Mouse (Mus musculus) gastrocnemius, adult 8-10 months (tissue): ENCODE data around the gene Ppp1r9b. TPM values are rescaled to one million over a fixed set of nuclear protein-coding genes. Genes with fewer than 3 reads are reported as not detected.

ENCODE experiments used
- DNase-seq, 2 experiments: peaks; one replicate each; pipeline ENCODE4 v3.0.0; 2022; ENCODE audit warnings: low spot score in 2 of 2
- total RNA-seq, 4 experiments: library from RNA; stranded (reverse); gene quantifications; 2 replicates each; pipeline ENCODE4 v1.2.4; 2022

Ppp1r9b gene
- total RNA-seq, 4 experiments from 2014 or later: 15.8 to 23.9 (median 19.4) TPM

DNA sequence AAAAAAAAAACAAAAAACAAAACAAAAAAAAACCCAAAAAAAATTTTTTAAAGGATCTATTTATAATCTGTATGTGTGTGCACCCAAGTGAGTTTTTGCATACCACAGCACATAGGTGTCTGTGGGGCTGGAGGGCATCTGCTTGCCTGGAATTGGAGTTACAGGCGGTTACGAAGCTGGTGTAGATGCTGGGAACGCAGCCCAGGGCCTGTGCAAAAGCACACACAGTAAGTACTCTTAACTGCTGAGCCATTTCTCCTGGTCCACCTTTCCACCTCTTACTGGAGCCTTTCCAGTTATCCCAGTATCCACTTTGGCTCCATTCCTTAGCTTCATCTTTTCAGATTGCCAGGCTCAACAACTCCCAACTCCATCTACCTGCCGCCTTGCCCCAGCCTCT is 52.2 kb downstream of the Ppp1r9b start:
- no peak for DNase-seq

DNA sequence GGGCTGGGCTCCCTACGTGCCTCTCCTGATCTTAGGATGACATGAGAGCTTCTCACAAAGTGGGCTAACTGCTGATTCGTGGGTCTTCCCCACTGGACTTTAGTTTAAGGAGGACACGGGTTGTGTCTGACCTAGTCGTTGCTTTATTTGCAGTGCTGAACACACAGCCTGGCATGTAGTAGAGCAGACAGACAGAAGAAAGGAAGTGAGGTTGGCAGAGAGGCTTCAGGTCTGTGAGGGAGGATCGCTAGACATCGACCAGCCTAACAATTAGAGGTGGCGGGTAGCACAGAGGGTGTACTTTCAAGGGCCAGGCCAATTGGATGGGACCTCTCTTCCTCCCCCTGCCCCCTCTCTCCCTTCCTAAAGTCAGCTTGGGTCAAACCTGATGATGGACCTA is 52.8 kb downstream of the Ppp1r9b start:
- DNase-seq: no peak

DNA sequence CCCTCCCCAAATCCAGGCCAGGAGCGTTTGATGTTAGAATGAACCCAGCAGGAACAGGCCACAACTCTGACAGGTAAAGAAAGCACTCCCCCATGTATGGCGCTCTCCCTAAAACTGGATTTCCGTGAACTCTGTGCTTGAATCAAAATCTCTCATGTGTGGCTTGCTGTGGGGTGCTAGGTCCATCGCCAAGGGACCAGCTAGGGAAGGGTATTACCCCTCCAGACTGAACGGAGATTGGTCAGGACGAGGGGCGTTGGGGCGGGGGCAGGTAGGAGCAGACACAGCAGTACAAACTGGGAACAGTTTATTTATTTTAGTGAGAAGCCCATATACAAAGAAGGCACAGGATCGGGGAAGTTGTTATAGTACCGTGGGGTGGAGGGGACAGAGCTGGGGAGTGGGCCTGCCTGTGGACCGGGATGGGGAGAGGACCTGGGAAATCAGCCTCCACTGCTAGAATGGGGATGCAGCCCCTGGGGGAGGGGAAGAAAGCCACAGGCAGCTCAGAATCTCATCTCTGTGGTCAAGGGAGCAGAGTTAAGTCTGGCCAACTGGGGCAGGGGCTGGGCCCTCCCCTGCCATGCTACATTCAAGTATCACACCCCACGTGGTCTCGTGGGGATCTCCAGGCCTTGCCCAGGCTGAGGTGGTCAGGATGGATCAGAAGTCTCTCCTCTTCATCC is 53.5 kb downstream of the Ppp1r9b start:
- DNase-seq: no peak

DNA sequence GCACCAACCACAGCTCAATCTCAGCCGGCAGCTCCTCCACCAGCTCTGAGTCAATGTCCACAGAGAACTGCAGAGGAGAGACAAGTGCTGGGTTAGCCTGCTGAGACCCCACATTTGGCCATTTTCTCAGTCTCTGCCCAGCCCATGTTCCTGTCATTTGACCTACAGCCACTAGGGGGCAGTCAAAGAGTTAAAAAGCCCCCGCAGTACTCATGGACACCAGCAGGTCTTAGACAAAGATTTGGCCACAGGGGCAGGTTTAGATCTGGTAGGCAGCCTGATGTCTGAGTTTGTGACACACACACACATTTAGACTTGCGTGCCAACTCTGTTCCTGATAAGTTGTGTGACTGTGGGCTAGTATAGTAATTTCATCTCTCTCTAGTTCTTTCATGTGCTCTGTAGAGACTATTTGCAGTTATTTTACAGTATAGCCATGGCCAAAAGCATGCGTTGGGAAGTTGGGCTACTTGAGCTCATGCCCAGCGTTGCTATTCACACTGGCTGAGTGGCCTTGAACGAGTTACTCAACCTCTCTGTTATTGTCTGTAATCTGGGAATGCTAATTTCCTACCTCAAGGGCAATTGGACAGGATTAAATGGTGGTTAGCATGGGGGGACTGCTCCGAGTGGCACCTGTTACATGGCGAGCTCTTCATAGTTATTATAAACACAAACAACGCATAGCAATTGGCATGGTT is 56.3 kb downstream of the Ppp1r9b start:
- peak in 1 of 2 experiments; percentile 36 for DNase-seq

DNA sequence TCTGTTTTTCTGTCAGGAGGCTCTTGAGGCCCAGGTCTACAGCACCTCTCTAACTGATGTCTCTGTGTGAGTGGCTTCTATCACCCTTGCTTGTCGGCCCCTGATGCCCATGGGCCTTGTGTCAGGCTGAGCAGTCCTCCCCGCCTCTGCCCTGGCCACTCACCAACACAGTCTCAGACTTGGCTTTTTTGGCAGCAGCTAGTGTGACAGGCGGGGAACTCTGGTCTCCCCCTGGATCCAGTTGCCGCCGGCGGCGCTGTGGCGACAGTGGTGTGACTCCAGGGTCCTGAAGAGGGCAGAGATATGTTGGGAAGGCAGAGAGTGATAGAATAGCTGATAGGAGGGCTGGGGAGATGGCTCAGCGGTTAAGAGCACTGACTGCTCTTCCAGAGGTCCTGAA is 62.2 kb downstream of the Ppp1r9b start:
- DNase-seq: no peak

Other genes with a start within 250 kb of the Ppp1r9b start
- gene Cdc34b, start 249.3 kb upstream of the Ppp1r9b start, total RNA-seq: 1 to 10 TPM in 3 of 4 experiments, under 1 TPM in 1; 0.63 to 1.6 (median 1.1) TPM
- not detected for gene Tmem92, start 208.3 kb upstream of the Ppp1r9b start, total RNA-seq
- gene Col1a1, start 54.8 kb upstream of the Ppp1r9b start, total RNA-seq: 10 to 100 TPM; 30.9 to 90.6 (median 45.9) TPM
- not detected for gene Hils1, start 23.4 kb upstream of the Ppp1r9b start, total RNA-seq
- gene Sgca, start 14.7 kb upstream of the Ppp1r9b start, total RNA-seq: 100 to 1,000 TPM; 272 to 306 (median 288) TPM
- under 1 TPM; 0.24 to 0.62 (median 0.45) TPM for gene Samd14, start 18.8 kb downstream of the Ppp1r9b start, total RNA-seq
- 100 to 1,000 TPM; 484 to 519 (median 495) TPM for gene Pdk2, start 50.3 kb downstream of the Ppp1r9b start, total RNA-seq
- gene Itga3, start 85.8 kb downstream of the Ppp1r9b start, total RNA-seq: 1 to 10 TPM; 3.6 to 5.3 (median 4.1) TPM
- not detected for gene Dlx3, start 129.1 kb downstream of the Ppp1r9b start, total RNA-seq
- gene Dlx4, start 155.2 kb downstream of the Ppp1r9b start, total RNA-seq: not detected